Mouse (Mus musculus) left cerebral cortex, adult 18-20 months (tissue): ENCODE measurements at regions not wholly inside any gene's neighbourhood (a gene's known extent, or its start where the extent isn't known, plus 50 kb on each side); places are given as distances from the start of the nearest gene placed in this dataset.

Experiments
- DNase-seq, 2 experiments: peaks; one replicate each; pipeline ENCODE4 v3.0.0; 2021 to 2022; ENCODE audit warnings: low spot score in 2 of 2, mixed read lengths in 1 of 2

- no peak for DNase-seq
Observed at GRCm38 (mm10) chr16:77461459-77461858, 140.4 kb downstream of the Gm11146 start.

DNA sequence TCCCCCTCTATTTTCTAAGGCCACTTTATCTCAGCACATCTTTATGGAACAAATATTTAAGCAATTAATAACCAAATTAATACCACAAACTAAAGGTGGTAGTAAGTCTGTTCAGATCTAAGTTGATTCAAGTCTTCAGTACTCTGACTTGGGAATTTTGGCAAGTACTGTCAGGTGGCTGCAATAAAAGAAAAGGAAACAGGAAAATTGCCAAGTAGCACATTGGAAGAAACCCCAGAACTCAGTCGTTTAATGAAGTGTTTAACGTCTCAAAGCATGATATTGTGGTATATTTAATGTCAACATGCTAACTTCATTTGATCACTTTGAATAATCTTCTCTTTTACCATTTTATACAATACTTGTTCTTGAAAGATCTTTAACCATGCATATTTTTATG, 142.2 kb downstream of the Gm11146 start:
- no peak for DNase-seq

- no peak for DNase-seq
Observed at GRCm38 (mm10) chr16:77444647-77445046, 157.2 kb downstream of the Gm11146 start.

GRCm38 (mm10) chr16:77444006-77444405, 157.9 kb downstream of the Gm11146 start:
- no peak for DNase-seq

- no peak for DNase-seq
Observed at GRCm38 (mm10) chr16:77443318-77443717, 158.6 kb downstream of the Gm11146 start.

GRCm38 (mm10) chr16:77442866-77443265, 159.0 kb downstream of the Gm11146 start:
- no peak for DNase-seq

GRCm38 (mm10) chr16:77431345-77431744, 170.5 kb downstream of the Gm11146 start:
- DNase-seq, result no peak

DNA sequence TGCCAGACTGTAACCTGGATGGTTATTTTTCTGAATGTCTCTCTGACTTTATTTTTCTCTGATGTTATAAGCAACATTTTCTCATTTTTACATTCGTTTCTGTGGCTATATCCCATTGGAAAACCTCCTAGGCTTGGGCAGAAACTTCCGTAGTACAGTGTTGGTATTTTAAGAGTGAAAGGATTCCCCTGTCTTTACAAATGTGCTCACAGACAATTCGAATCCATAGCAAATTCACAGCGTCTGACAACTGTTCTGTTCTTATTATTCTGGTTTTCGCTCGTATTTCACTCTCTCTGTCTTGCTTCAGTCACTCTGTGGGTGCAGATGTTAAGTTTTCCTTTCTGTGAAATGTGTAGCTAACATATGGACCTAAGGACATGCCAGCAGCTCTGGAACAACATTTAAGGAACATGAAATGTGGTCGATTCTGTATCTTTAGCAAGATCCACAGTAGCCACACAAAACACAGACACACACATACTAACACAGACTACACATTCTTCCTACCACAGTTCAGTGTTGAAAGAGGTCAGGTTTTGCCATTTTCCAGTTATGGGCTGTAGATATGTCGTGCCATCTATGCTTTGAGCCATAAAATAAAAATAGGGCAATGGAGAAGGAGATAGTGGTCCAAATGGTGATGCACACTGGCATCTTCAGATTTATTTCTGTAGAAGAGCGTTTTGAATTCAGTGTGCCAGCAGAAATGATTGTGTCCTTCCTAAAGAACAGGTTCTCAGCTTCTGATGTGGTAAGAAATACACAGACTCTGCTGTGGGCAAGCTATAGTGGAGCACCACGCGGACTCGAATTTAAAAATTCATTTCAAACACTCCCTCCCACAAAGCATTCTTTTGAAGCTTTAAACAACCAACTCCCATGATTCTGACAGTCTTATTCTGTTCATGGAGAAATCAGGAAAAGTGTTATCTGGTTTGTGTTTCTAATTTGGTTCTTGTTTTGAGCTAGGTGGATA, 179.2 kb downstream of the Gm11146 start:
- peak; percentile 16 to 29 for DNase-seq

GRCm38 (mm10) chr16:77421591-77422024, 180.3 kb downstream of the Gm11146 start:
- DNase-seq, result peak; percentile 23 to 44

DNA sequence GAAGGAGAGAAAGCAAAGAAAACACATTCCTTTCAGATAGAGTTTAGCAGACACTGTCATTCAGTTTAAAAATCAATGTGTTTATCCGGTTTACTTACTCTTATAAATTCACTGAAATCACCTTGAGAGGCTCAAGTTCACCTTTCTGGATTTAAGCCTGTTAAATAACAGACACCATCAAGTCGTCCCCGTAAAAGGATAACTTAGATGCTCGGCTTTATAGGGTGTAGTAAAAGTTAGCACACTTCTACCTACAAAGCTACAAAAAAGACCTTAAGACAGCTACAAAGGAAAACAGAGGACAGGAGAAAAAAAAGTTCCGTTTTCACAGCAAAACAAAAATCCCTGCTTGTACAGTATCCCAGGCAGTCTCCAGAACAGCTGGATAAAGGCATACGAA, 180.9 kb downstream of the Gm11146 start:
- DNase-seq, result no peak

DNA sequence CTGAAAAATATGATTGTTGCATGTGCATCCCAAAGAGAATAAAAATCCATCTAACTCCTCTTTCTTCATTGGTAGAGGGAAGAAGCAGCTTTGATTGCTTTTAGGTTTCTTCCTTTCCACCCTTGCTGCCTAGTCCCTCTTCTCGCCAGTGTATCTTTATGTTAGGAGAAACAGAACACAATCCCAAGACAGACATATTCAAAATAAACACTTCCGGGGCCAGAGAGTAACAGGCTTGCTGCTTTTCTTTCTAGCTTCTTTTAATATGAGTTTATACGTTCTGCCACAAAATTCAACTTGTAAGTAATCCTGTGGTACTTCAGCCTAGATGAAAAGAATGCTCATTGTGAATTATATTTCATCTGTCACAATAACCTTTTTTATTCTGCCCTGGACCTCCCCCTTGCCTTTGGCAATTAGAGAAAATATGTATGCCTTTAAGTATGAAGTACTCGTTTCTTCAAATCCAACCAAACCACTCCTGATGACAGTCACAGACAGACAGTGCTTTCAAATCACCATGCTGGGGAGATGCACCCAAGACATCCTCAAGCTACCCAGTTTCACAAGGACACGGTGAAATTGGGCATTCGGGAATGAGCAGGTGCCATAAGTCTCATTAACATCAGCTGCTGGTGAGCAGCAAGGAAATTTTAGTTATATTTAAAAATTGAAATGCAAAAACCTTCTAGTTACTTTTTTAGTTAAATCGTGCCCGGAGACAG, 181.6 kb downstream of the Gm11146 start:
- no peak for DNase-seq

GRCm38 (mm10) chr16:77419116-77419735, 182.7 kb downstream of the Gm11146 start:
- no peak for DNase-seq

GRCm38 (mm10) chr16:77418486-77418885, 183.4 kb downstream of the Gm11146 start:
- DNase-seq, result no peak

GRCm38 (mm10) chr16:77417791-77418190, 184.1 kb downstream of the Gm11146 start:
- peak; percentile 30 to 47 for DNase-seq

- DNase-seq, result no peak
Observed at GRCm38 (mm10) chr16:77414562-77414961, 187.3 kb downstream of the Gm11146 start.

- DNase-seq, result no peak
Observed at GRCm38 (mm10) chr16:77409168-77409567, 192.7 kb downstream of the Gm11146 start.

DNA sequence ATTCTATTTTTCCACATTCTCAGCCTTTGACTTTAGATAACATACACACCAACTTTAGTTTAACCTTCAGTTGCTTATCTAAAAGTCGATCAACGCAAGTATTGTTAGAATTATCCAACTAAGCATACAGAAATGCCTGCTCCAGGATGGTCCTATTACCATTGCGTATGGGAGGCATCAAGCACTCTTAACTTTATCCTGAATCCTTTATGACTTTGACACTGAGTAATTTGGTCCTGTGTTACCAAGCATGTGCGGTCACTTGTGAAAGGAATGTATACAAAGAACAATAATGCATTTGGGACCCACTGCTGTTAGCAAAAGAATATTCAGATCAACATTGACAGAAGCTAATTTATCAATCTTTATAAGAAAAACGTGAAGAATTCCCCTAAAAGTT, 194.9 kb downstream of the Gm11146 start:
- DNase-seq, result no peak

DNA sequence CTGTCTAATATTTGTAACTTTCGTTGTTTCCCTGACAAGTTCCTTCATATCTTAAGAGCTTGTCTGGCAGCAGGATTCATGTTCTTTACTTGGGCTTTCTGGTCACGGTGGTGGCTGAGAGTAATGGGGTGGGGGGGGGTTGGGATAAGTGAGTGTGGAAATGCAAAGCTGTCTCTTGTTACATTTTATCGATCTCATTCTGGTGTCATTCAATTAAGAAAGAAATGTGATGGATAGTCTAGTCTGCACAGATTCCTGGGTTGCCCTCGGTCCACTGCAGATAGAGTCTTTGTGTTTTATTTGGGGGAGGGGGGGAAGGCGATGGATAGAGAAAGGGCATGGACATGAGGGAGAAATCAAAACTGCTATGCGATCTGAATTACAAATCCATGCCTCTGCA, 196.0 kb downstream of the Gm11146 start:
- DNase-seq, result no peak

DNA sequence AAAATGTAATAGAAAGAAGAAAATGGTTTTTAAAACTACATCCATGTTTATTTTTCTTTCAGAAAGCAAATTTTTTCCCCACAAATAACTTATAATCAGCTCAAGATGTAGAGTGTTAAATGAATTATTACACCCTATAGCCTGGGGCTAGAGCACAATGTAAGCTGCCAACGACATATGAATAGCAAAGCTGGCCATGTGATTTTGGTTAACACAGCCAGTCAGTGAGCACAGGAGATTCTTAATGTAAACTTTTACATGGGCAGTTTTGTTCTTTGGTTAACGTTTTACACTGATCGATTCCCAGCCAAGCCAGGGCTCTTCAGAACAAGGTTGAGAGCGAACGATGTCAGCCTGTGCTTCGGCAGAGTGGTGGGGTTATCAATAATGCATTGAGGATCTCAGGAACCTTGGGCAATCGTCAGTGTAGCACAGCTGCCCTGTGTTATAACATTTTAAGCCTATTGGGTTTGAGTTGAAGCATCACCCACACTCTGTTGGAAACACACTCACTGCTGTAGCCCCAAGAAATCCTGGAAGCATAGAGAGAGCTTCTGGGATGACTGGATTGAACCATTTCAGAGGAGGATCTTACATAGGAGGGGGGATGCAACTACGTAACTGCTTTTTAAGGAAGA, 196.6 kb downstream of the Gm11146 start:
- DNase-seq, result no peak

DNA sequence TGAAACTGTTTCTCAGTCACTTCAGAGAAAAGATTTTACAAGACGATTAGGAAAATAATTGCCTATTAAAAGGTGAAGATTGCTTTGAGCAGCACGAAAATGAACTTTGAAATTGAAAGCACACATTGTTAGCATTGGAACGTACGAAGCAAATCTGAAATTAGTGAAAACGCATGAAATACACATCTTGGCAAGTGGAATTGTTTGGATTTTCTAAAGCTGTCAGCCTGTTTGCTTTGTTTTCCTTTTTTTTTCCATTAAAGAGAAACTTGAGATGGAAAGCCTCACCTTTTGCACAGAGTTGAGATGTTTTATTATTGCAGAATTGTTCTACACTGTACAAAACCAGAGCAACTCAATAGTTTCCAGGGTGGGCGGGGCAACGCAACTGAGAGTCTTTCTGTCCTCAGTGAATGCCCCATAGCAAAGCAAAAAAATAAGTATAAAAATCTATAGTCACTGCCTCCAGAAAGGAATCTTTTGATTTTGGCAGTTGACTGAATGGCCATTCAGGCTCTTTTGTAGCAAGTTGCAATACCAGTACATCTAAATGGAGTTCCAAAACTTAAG, 199.1 kb downstream of the Gm11146 start:
- DNase-seq, result no peak
